In genomic region chr15:88836571-88836970, GRCm38 (mm10) we compare ENCODE assay signal across 8 mouse cellular contexts. TPM values are rescaled to one million over a fixed set of nuclear protein-coding genes. Genes with fewer than 3 reads are reported as not detected.
A peak's percentile ranks its signal among the peaks of the same experiment; 100 is the strongest.
DNase-seq lines count a peak whose midpoint lies in the region; ATAC-seq and TF ChIP-seq lines count a peak whose summit lies in the region.

No protein-coding gene starts in this region.

- no peak for TF ChIP-seq CTCF in lung, adult 2 months (IDR thresholded peaks at IDR 0.05; ENCODE audit: insufficient read depth, low read length)

- H3K9ac ChIP-seq in lung, embryonic 16.5 days (ENCODE audit: low read length): no peak overlapping the region
- no peak overlapping the region for H3K9ac ChIP-seq in heart, embryonic 16.5 days (ENCODE audit: low read length)
- H3K9ac ChIP-seq in liver, embryonic 13.5 days: no peak overlapping the region
- no peak overlapping the region for H3K9ac ChIP-seq in stomach, embryonic 15.5 days

- no peaks in the 10 kb centered on the region for H3K36me3 ChIP-seq in lung, embryonic 16.5 days (ENCODE audit: control insufficient read depth, insufficient read depth, low read length)
- H3K36me3 ChIP-seq in heart, embryonic 16.5 days (ENCODE audit: control insufficient read depth, insufficient read depth): no peaks in the 10 kb centered on the region
- no peaks in the 10 kb centered on the region for H3K36me3 ChIP-seq in liver, embryonic 13.5 days
- H3K36me3 ChIP-seq in stomach, embryonic 15.5 days: no peaks in the 10 kb centered on the region

- H3K27ac ChIP-seq in lung, embryonic 16.5 days (ENCODE audit: low read length): no peak overlapping the region
- peak overlapping the region; percentile 77 for H3K27ac ChIP-seq in heart, embryonic 16.5 days (ENCODE audit: low read length)
- H3K27ac ChIP-seq in liver, embryonic 13.5 days: no peak overlapping the region
- peak overlapping the region; percentile 69 for H3K27ac ChIP-seq in stomach, embryonic 15.5 days

- no peaks in the 10 kb centered on the region for H3K27me3 ChIP-seq in lung, embryonic 16.5 days (ENCODE audit: control insufficient read depth, insufficient read depth, low read depth, low read length)
- H3K27me3 ChIP-seq in heart, embryonic 16.5 days (ENCODE audit: control insufficient read depth, insufficient read depth, low read length): no peaks in the 10 kb centered on the region
- H3K27me3 ChIP-seq in liver, embryonic 13.5 days: peaks cover 19% of the 10 kb centered on the region
- H3K27me3 ChIP-seq in stomach, embryonic 15.5 days (replicated peaks): no peaks in the 10 kb centered on the region

- no peak for DNase-seq in lung, adult 2 months
- no peak for DNase-seq in liver, embryonic 13.5 days
- DNase-seq in cerebellum, adult 9-10 months: no peak
- DNase-seq in thymus, adult 18-20 months: no peak

- H3K4me1 ChIP-seq in lung, embryonic 16.5 days (replicated peaks; ENCODE audit: control insufficient read depth, insufficient read depth, low read length): peaks cover 29% of the 10 kb centered on the region
- H3K4me1 ChIP-seq in lung, adult 2 months (ENCODE audit: control insufficient read depth, insufficient read depth, low read length): peaks cover 15% of the 10 kb centered on the region
- peaks cover 39% of the 10 kb centered on the region for H3K4me1 ChIP-seq in heart, embryonic 16.5 days (ENCODE audit: control insufficient read depth, insufficient read depth, low read length)
- peaks cover 37% of the 10 kb centered on the region for H3K4me1 ChIP-seq in liver, embryonic 13.5 days (replicated peaks)
- peaks cover 24% of the 10 kb centered on the region for H3K4me1 ChIP-seq in stomach, embryonic 15.5 days

- no peak for TF ChIP-seq POLR2A in lung, adult 2 months (IDR thresholded peaks at IDR 0.05; ENCODE audit: borderline replicate concordance, extremely low read depth, low read depth, low read length)

- ATAC-seq in lung, embryonic 16.5 days (ENCODE audit: low read depth): no peak
- ATAC-seq in heart, embryonic 16.5 days (replicated peaks; ENCODE audit: extremely low read depth, insufficient read depth, low FRiP score): no peak
- ATAC-seq in liver, embryonic 13.5 days (ENCODE audit: low read depth): no peak
- no peak for ATAC-seq in stomach, embryonic 15.5 days (ENCODE audit: insufficient read depth, low FRiP score, low read depth)
- ATAC-seq in erythroblast, adult 5-6 weeks (replicated peaks; ENCODE audit: low FRiP score, poor library complexity, severe bottlenecking): no peak

- 63% methylated on average over 5 of the region's 5 CpGs for WGBS in lung, embryonic 16.5 days
- WGBS in lung, adult 2 months: 66% methylated on average over 5 of the region's 5 CpGs
- WGBS in heart, embryonic 16.5 days: 68% methylated on average over 5 of the region's 5 CpGs
- 48% methylated on average over 5 of the region's 5 CpGs for WGBS in liver, embryonic 13.5 days (ENCODE audit: insufficient replicate concordance)
- 63% methylated on average over 5 of the region's 5 CpGs for WGBS in stomach, embryonic 15.5 days

- H3K4me3 ChIP-seq in lung, embryonic 16.5 days (ENCODE audit: low read length): no peak overlapping the region
- H3K4me3 ChIP-seq in lung, adult 2 months (replicated peaks; ENCODE audit: extremely low read depth, low read depth, low read length): no peak overlapping the region
- H3K4me3 ChIP-seq in heart, embryonic 16.5 days (ENCODE audit: low read length): no peak overlapping the region
- H3K4me3 ChIP-seq in liver, embryonic 13.5 days (replicated peaks): no peak overlapping the region
- no peak overlapping the region for H3K4me3 ChIP-seq in stomach, embryonic 15.5 days (replicated peaks)

- H3K9me3 ChIP-seq in lung, embryonic 16.5 days (ENCODE audit: control insufficient read depth, low read length): no peaks in the 10 kb centered on the region
- no peaks in the 10 kb centered on the region for H3K9me3 ChIP-seq in heart, embryonic 16.5 days (replicated peaks; ENCODE audit: control insufficient read depth, low read length)
- H3K9me3 ChIP-seq in liver, embryonic 13.5 days (replicated peaks): no peaks in the 10 kb centered on the region
- no peaks in the 10 kb centered on the region for H3K9me3 ChIP-seq in stomach, embryonic 15.5 days

- H3K4me2 ChIP-seq in lung, embryonic 16.5 days (ENCODE audit: low read depth, low read length): peak overlapping the region; percentile 75; the same call in 1 of the 2 replicates
- H3K4me2 ChIP-seq in heart, embryonic 16.5 days (ENCODE audit: low read depth, low read length): peak overlapping the region; percentile 79
- H3K4me2 ChIP-seq in liver, embryonic 13.5 days: peak overlapping the region; percentile 69; the same call in 1 of the 2 replicates
- peak overlapping the region; percentile 90 for H3K4me2 ChIP-seq in stomach, embryonic 15.5 days

RNA-seq across cellular contexts. Expression of gene Creld2, which starts 17.1 kb away (rescaled TPM):
- polyA plus RNA-seq in lung, embryonic 16.5 days (2015; fragmentation: Nextera tagmentation; extraction: Ambion mirVana): 99.5 and 110 TPM in 2 replicates
- 34.1 and 37.5 TPM in 2 replicates for polyA plus RNA-seq in lung, adult 2 months (2012; rRNA removed)
- polyA plus RNA-seq in heart, embryonic 16.5 days (2015; fragmentation: Nextera tagmentation; extraction: Ambion mirVana): 57.1 and 61.9 TPM in 2 replicates
- polyA plus RNA-seq in liver, embryonic 13.5 days (2015; fragmentation: Nextera tagmentation; extraction: Ambion mirVana): 49.6 and 55.4 TPM in 2 replicates
- polyA plus RNA-seq in stomach, embryonic 15.5 days (2015; fragmentation: Nextera tagmentation; extraction: Ambion mirVana): 124 and 125 TPM in 2 replicates
- 9.8 and 16.7 TPM in 2 replicates for total RNA-seq in erythroblast, adult 5-6 weeks (2015; ENCODE audit: low replicate concordance)
- total RNA-seq in erythroblast, adult 5-6 weeks (2017; ENCODE audit: low replicate concordance): 15.5 and 17.6 TPM in 2 replicates

RNA-seq across cellular contexts. Expression of gene Alg12, which starts 17.5 kb away (rescaled TPM):
- 13.5 and 14.4 TPM in 2 replicates for polyA plus RNA-seq in lung, embryonic 16.5 days (2015; fragmentation: Nextera tagmentation; extraction: Ambion mirVana)
- 16.4 and 16.7 TPM in 2 replicates for polyA plus RNA-seq in lung, adult 2 months (2012; rRNA removed)
- polyA plus RNA-seq in heart, embryonic 16.5 days (2015; fragmentation: Nextera tagmentation; extraction: Ambion mirVana): 10.1 and 11.1 TPM in 2 replicates
- polyA plus RNA-seq in liver, embryonic 13.5 days (2015; fragmentation: Nextera tagmentation; extraction: Ambion mirVana): 5.6 and 6.3 TPM in 2 replicates
- 11.6 and 13.4 TPM in 2 replicates for polyA plus RNA-seq in stomach, embryonic 15.5 days (2015; fragmentation: Nextera tagmentation; extraction: Ambion mirVana)
- 3.7 and 7.7 TPM in 2 replicates for total RNA-seq in erythroblast, adult 5-6 weeks (2015; ENCODE audit: low replicate concordance)
- 0.42 and 0.94 TPM in 2 replicates for total RNA-seq in erythroblast, adult 5-6 weeks (2017; ENCODE audit: low replicate concordance)

RNA-seq across cellular contexts. Expression of gene Pim3, which starts 25.4 kb away (rescaled TPM):
- 64.1 and 68.0 TPM in 2 replicates for polyA plus RNA-seq in lung, embryonic 16.5 days (2015; fragmentation: Nextera tagmentation; extraction: Ambion mirVana)
- 55.0 and 97.1 TPM in 2 replicates for polyA plus RNA-seq in lung, adult 2 months (2012; rRNA removed)
- polyA plus RNA-seq in heart, embryonic 16.5 days (2015; fragmentation: Nextera tagmentation; extraction: Ambion mirVana): 69.8 and 70.4 TPM in 2 replicates
- 13.8 and 15.1 TPM in 2 replicates for polyA plus RNA-seq in liver, embryonic 13.5 days (2015; fragmentation: Nextera tagmentation; extraction: Ambion mirVana)
- polyA plus RNA-seq in stomach, embryonic 15.5 days (2015; fragmentation: Nextera tagmentation; extraction: Ambion mirVana): 68.7 and 74.8 TPM in 2 replicates
- total RNA-seq in erythroblast, adult 5-6 weeks (2015; ENCODE audit: low replicate concordance): 1.5 and 3.1 TPM in 2 replicates
- total RNA-seq in erythroblast, adult 5-6 weeks (2017; ENCODE audit: low replicate concordance): 0.51 and 0.84 TPM in 2 replicates

Comparison
In these comparisons a context has a peak if more than half of its experiments do, and no peak if none do; other contexts are left out.
1. H3K27ac ChIP-seq: peak in heart, embryonic 16.5 days (single experiment) and stomach, embryonic 15.5 days (single experiment); none in lung, embryonic 16.5 days (single experiment) and liver, embryonic 13.5 days (single experiment).
2. Peak in every context shown above with its lines, with median percentiles within 50 percentile points of each other: H3K4me2 ChIP-seq.